Mouse (Mus musculus) embryonic facial prominence, embryonic 12.5 days (tissue): ENCODE measurements at regions not wholly inside any gene's neighbourhood (a gene's known extent, or its start where the extent isn't known, plus 50 kb on each side); places are given as distances from the start of the nearest gene placed in this dataset.
"Not testable (repeated sequence)": the region's sequence is repeated elsewhere in the genome, so short reads cannot be mapped to it uniquely, and the experiment has no call there.

Experiments
- ATAC-seq: fragments of 200-750 bp; cut with Nextera tagmentation; 2 replicates; pipeline ENCODE4 v1.8.0; 2017; ENCODE audit not compliant: insufficient number of reproducible peaks, insufficient read depth, low FRiP score, low TSS enrichment
- H3K27ac ChIP-seq: fragments of 300-500 bp; sonication (generic); 2 replicates; pipeline ENCODE4 v1.5.1; 2016; ENCODE audit warnings: mild to moderate bottlenecking
- H3K27me3 ChIP-seq: fragments of 300-500 bp; sonication (generic); 2 replicates; pipeline ENCODE4 v1.6.1; 2016; ENCODE audit warnings: mild to moderate bottlenecking, moderate library complexity
- H3K36me3 ChIP-seq: fragments of 300-500 bp; sonication (generic); 2 replicates; pipeline ENCODE4 v1.6.1; 2016; ENCODE audit warnings: mild to moderate bottlenecking
- H3K4me1 ChIP-seq: fragments of 300-500 bp; sonication (generic); 2 replicates; pipeline ENCODE4 v1.6.1; 2016
- H3K4me2 ChIP-seq: fragments of 300-500 bp; sonication (generic); replicated peaks from 2 replicates; pipeline ENCODE4 v1.6.1; 2016; ENCODE audit warnings: mild to moderate bottlenecking, moderate library complexity
- H3K4me3 ChIP-seq: fragments of 300-500 bp; sonication (generic); 2 replicates; pipeline ENCODE4 v1.5.1; 2016; ENCODE audit warnings: mild to moderate bottlenecking
- H3K9ac ChIP-seq: fragments of 300-500 bp; sonication (generic); 2 replicates; pipeline ENCODE4 v1.6.1; 2016; ENCODE audit warnings: mild to moderate bottlenecking, moderate library complexity
- H3K9me3 ChIP-seq: fragments of 300-500 bp; sonication (generic); 2 replicates; pipeline ENCODE4 v1.6.1; 2016; ENCODE audit warnings: mild to moderate bottlenecking, moderate library complexity
- WGBS: fragments of 180-500 bp; shearing (Covaris S2); methylation state at CpG from one replicate; pipeline ENCODE4 v1.1.7; 2016; 5-methylcytosine and 5-hydroxymethylcytosine counted together

GRCm38 (mm10) chr9:78769168-78769567, 153.8 kb downstream of the Cd109 start:
- no peak for ATAC-seq
- 36% methylated on average over 5 of the region's 5 CpGs for WGBS
- Histone ChIP-seq H3K4me2 (no peak overlapping the region), H3K27me3 (no peaks in the 10 kb centered on the region), H3K4me1 (no peaks in the 10 kb centered on the region), H3K36me3 (no peaks in the 10 kb centered on the region), H3K9me3 (no peaks in the 10 kb centered on the region), H3K9ac (no peak overlapping the region), H3K27ac (no peak overlapping the region), H3K4me3 (no peak overlapping the region)

GRCm38 (mm10) chr9:78773936-78774335, 158.6 kb downstream of the Cd109 start:
- H3K27ac ChIP-seq: no peak overlapping the region
- no peaks in the 10 kb centered on the region for H3K36me3 ChIP-seq
- no peaks in the 10 kb centered on the region for H3K9me3 ChIP-seq
- no peak overlapping the region for H3K9ac ChIP-seq
- H3K4me3 ChIP-seq: no peak overlapping the region
- H3K4me2 ChIP-seq: no peak overlapping the region
- no peaks in the 10 kb centered on the region for H3K4me1 ChIP-seq
- no peaks in the 10 kb centered on the region for H3K27me3 ChIP-seq
- WGBS: 57% methylated on average over 3 of the region's 3 CpGs
- no peak for ATAC-seq

- H3K27ac ChIP-seq: no peak overlapping the region
- no peaks in the 10 kb centered on the region for H3K36me3 ChIP-seq
- no peak overlapping the region for H3K4me3 ChIP-seq
- no peaks in the 10 kb centered on the region for H3K27me3 ChIP-seq
- 16% methylated on average over 5 of the region's 5 CpGs for WGBS
- no peaks in the 10 kb centered on the region for H3K9me3 ChIP-seq
- no peaks in the 10 kb centered on the region for H3K4me1 ChIP-seq
- no peak for ATAC-seq
- H3K9ac ChIP-seq: no peak overlapping the region
- H3K4me2 ChIP-seq: no peak overlapping the region
Measured at GRCm38 (mm10) chr9:78775462-78775861, 160.1 kb downstream of the Cd109 start.

GRCm38 (mm10) chr9:78780595-78780994, 165.2 kb downstream of the Cd109 start:
- no peak overlapping the region for H3K4me3 ChIP-seq
- no peak overlapping the region for H3K4me2 ChIP-seq
- no peak overlapping the region for H3K9ac ChIP-seq
- no peaks in the 10 kb centered on the region for H3K27me3 ChIP-seq
- H3K9me3 ChIP-seq: no peaks in the 10 kb centered on the region
- H3K27ac ChIP-seq: no peak overlapping the region
- WGBS: 86% methylated on average over 4 of the region's 4 CpGs
- H3K36me3 ChIP-seq: no peaks in the 10 kb centered on the region
- ATAC-seq: no peak
- peaks cover 3% of the 10 kb centered on the region; the same call in 1 of the 2 replicates for H3K4me1 ChIP-seq

- Histone ChIP-seq H3K4me3 (no peak overlapping the region), H3K9ac (no peak overlapping the region)
Measured at GRCm38 (mm10) chr9:78782297-78782696, 167.0 kb downstream of the Cd109 start.

GRCm38 (mm10) chr9:78782860-78783259, 167.5 kb downstream of the Cd109 start:
- H3K9ac ChIP-seq: no peak overlapping the region
- no peak overlapping the region for H3K27ac ChIP-seq
- no peaks in the 10 kb centered on the region for H3K36me3 ChIP-seq
- H3K4me2 ChIP-seq: no peak overlapping the region
- H3K4me3 ChIP-seq: no peak overlapping the region
- peaks cover 3% of the 10 kb centered on the region; the same call in 1 of the 2 replicates for H3K4me1 ChIP-seq
- H3K27me3 ChIP-seq: no peaks in the 10 kb centered on the region
- WGBS: 53% methylated on average over 8 of the region's 8 CpGs
- no peaks in the 10 kb centered on the region for H3K9me3 ChIP-seq
- no peak for ATAC-seq

More at GRCm38 (mm10) chr9:78782297-78782696, 167.0 kb downstream of the Cd109 start:
- WGBS: 85% methylated on average over 4 of the region's 4 CpGs
- H3K27ac ChIP-seq: no peak overlapping the region
- no peak overlapping the region for H3K4me2 ChIP-seq
- no peaks in the 10 kb centered on the region for H3K27me3 ChIP-seq
- ATAC-seq: no peak
- H3K36me3 ChIP-seq: no peaks in the 10 kb centered on the region
- H3K9me3 ChIP-seq: no peaks in the 10 kb centered on the region
- peaks cover 3% of the 10 kb centered on the region; the same call in 1 of the 2 replicates for H3K4me1 ChIP-seq

GRCm38 (mm10) chr9:78787866-78788265, 172.5 kb downstream of the Cd109 start:
- no peaks in the 10 kb centered on the region for H3K36me3 ChIP-seq
- ATAC-seq: peak; percentile 89
- H3K9ac ChIP-seq: no peak overlapping the region
- no peak overlapping the region for H3K27ac ChIP-seq
- no peak overlapping the region for H3K4me3 ChIP-seq
- no peak overlapping the region for H3K4me2 ChIP-seq
- peaks cover 3% of the 10 kb centered on the region; the same call in 1 of the 2 replicates for H3K4me1 ChIP-seq
- H3K9me3 ChIP-seq: no peaks in the 10 kb centered on the region
- H3K27me3 ChIP-seq: no peaks in the 10 kb centered on the region
- 3% methylated on average over 1 of the region's 1 CpGs for WGBS

GRCm38 (mm10) chr9:78789703-78790102, 174.4 kb downstream of the Cd109 start:
- ATAC-seq: no peak
- Histone ChIP-seq H3K27me3 (no peaks in the 10 kb centered on the region), H3K4me2 (no peak overlapping the region), H3K9ac (no peak overlapping the region), H3K4me3 (no peak overlapping the region), H3K4me1 (no peaks in the 10 kb centered on the region; the same call in 1 of the 2 replicates), H3K9me3 (no peaks in the 10 kb centered on the region), H3K27ac (no peak overlapping the region), H3K36me3 (no peaks in the 10 kb centered on the region)

GRCm38 (mm10) chr9:78790155-78790554, 174.8 kb downstream of the Cd109 start:
- no peaks in the 10 kb centered on the region for H3K9me3 ChIP-seq
- no peak for ATAC-seq
- no peak overlapping the region for H3K9ac ChIP-seq
- H3K27ac ChIP-seq: no peak overlapping the region
- no peak overlapping the region for H3K4me3 ChIP-seq
- no peaks in the 10 kb centered on the region for H3K36me3 ChIP-seq
- 74% methylated on average over 2 of the region's 2 CpGs for WGBS
- H3K27me3 ChIP-seq: no peaks in the 10 kb centered on the region
- H3K4me2 ChIP-seq: no peak overlapping the region
- no peaks in the 10 kb centered on the region for H3K4me1 ChIP-seq

GRCm38 (mm10) chr9:78795801-78796200, 180.5 kb downstream of the Cd109 start:
- Histone ChIP-seq H3K36me3 (no peaks in the 10 kb centered on the region), H3K4me3 (no peak overlapping the region), H3K9me3 (no peaks in the 10 kb centered on the region), H3K4me2 (no peak overlapping the region), H3K4me1 (no peaks in the 10 kb centered on the region), H3K27me3 (no peaks in the 10 kb centered on the region), H3K27ac (no peak overlapping the region), H3K9ac (no peak overlapping the region)
- ATAC-seq: no peak
- WGBS: 56% methylated on average over 1 of the region's 1 CpGs

GRCm38 (mm10) chr9:78817221-78817620, 201.9 kb downstream of the Cd109 start:
- 69% methylated on average over 4 of the region's 4 CpGs for WGBS
- no peak overlapping the region for H3K4me3 ChIP-seq
- ATAC-seq: no peak

GRCm38 (mm10) chr9:78821554-78822212, 206.3 kb downstream of the Cd109 start:
- H3K4me1 ChIP-seq, H3K36me3 ChIP-seq, H3K27me3 ChIP-seq, H3K9me3 ChIP-seq, H3K27ac ChIP-seq: not testable (repeated sequence)
- Histone ChIP-seq H3K9ac (peak overlapping the region; percentile 33; the same call in 1 of the 2 replicates), H3K4me3 (peak overlapping the region; percentile 31), H3K4me2 (peak overlapping the region; percentile 50)
- WGBS: 4% methylated on average over 47 of the region's 52 CpGs
- ATAC-seq: 0 out of 2 replicates have a peak, but pooled peaks have one; percentile 15

More at GRCm38 (mm10) chr9:78817221-78817620, 201.9 kb downstream of the Cd109 start:
- H3K9me3 ChIP-seq: no peaks in the 10 kb centered on the region
- no peak overlapping the region for H3K27ac ChIP-seq
- no peaks in the 10 kb centered on the region for H3K36me3 ChIP-seq
- H3K4me2 ChIP-seq: no peak overlapping the region
- H3K27me3 ChIP-seq: no peaks in the 10 kb centered on the region
- H3K4me1 ChIP-seq: no peaks in the 10 kb centered on the region
- no peak overlapping the region for H3K9ac ChIP-seq
